Mouse (Mus musculus) mouse trophoblast stem cell (cell line): ENCODE data around the gene Cfap97.
"Not testable (repeated sequence)": the region's sequence is repeated elsewhere in the genome, so short reads cannot be mapped to it uniquely, and the experiment has no call there.

Experiments
- in situ Hi-C, 2 experiments: fragments of 300-500 bp; cut with MseI, MboI; formaldehyde crosslinking; loops; 2 replicates in 1 of 2; 3 replicates in 1 of 2; pipeline ENCODE4 v1.15.1; 2025

The Cfap97 gene

GRCm38 (mm10) chr8:46226622-46227021 is 75.1 kb downstream of the Cfap97 start:
- in situ Hi-C loops, result no loop called here

GRCm38 (mm10) chr8:46231968-46232367 is 80.4 kb downstream of the Cfap97 start:
- in situ Hi-C loops, result not testable (repeated sequence)

GRCm38 (mm10) chr8:46232798-46233197 is 81.2 kb downstream of the Cfap97 start:
- in situ Hi-C loops, result no loop called here

GRCm38 (mm10) chr8:46234736-46235135 is 83.2 kb downstream of the Cfap97 start:
- in situ Hi-C loops, result loop anchor here in 1 of 2 experiments (5.0 kb wide), 1 partner anchor 47 kb away; no protein-coding TSS in a partner anchor

GRCm38 (mm10) chr8:46236441-46237223 is 85.1 kb downstream of the Cfap97 start:
- in situ Hi-C loops, result loop anchor here in 1 of 2 experiments (5.0 kb wide), 1 partner anchor 49 kb away; no protein-coding TSS in a partner anchor

GRCm38 (mm10) chr8:46241568-46242374 is 90.2 kb downstream of the Cfap97 start:
- in situ Hi-C loops, result loop anchor here in 1 of 2 experiments (5.0 to 10.0 kb wide), 2 partner anchors 61 to 303 kb away; no protein-coding TSS in a partner anchor

GRCm38 (mm10) chr8:46242946-46243345 is 91.4 kb downstream of the Cfap97 start:
- in situ Hi-C loops, result loop anchor here in 1 of 2 experiments (5.0 to 10.0 kb wide), 2 partner anchors 59 to 302 kb away; no protein-coding TSS in a partner anchor
